Mouse (Mus musculus) neural tube, embryonic 15.5 days (tissue): Measurements from ENCODE around the gene Disp2. TPM values are rescaled to one million over a fixed set of nuclear protein-coding genes. Genes with fewer than 3 reads are reported as not detected.

ENCODE experiments used
- ATAC-seq: fragments of 200-750 bp; cut with Nextera tagmentation; 2 replicates; pipeline ENCODE4 v1.8.0; 2017; ENCODE audit warnings: mild to moderate bottlenecking, moderate TSS enrichment, moderate library complexity; ENCODE audit not compliant: low FRiP score
- H3K27ac ChIP-seq: fragments of 300-500 bp; sonication (generic); replicated peaks from 2 replicates; pipeline ENCODE4 v1.5.1; 2015; ENCODE audit warnings: mild to moderate bottlenecking, inconsistent platforms
- H3K27me3 ChIP-seq: fragments of 300-500 bp; sonication (generic); replicated peaks from 2 replicates; pipeline ENCODE4 v1.6.1; 2015; ENCODE audit warnings: inconsistent platforms
- H3K36me3 ChIP-seq: fragments of 300-500 bp; sonication (generic); 2 replicates; pipeline ENCODE4 v1.6.1; 2015; ENCODE audit warnings: inconsistent platforms
- H3K4me1 ChIP-seq: fragments of 300-500 bp; sonication (generic); 2 replicates; pipeline ENCODE4 v1.6.1; 2015; ENCODE audit warnings: inconsistent platforms
- H3K4me2 ChIP-seq: fragments of 300-500 bp; sonication (generic); 2 replicates; pipeline ENCODE4 v1.6.1; 2015; ENCODE audit warnings: inconsistent platforms, mild to moderate bottlenecking, moderate library complexity
- H3K4me3 ChIP-seq: fragments of 300-500 bp; sonication (generic); replicated peaks from 2 replicates; pipeline ENCODE4 v1.5.1; 2015; ENCODE audit warnings: mild to moderate bottlenecking, inconsistent platforms
- H3K9ac ChIP-seq: fragments of 300-500 bp; sonication (generic); replicated peaks from 2 replicates; pipeline ENCODE4 v1.6.1; 2015; ENCODE audit warnings: mild to moderate bottlenecking, inconsistent platforms
- H3K9me3 ChIP-seq: fragments of 300-500 bp; sonication (generic); replicated peaks from 2 replicates; pipeline ENCODE4 v1.6.1; 2016; ENCODE audit warnings: inconsistent platforms
- WGBS: fragments of 180-500 bp; shearing (Covaris S2); methylation state at CpG from one replicate; pipeline ENCODE4 v1.1.7; 2015; ENCODE audit warnings: mixed read lengths; 5-methylcytosine and 5-hydroxymethylcytosine counted together
- polyA plus RNA-seq: library from polyadenylated mRNA; unstranded; fragments of >200 nt; fragmentation: Nextera tagmentation; extraction: Ambion mirVana; gene quantifications from 2 replicates; pipeline ENCODE4 v1.2.1, GENCODE M21; 2015

Gene Disp2
- polyA plus RNA-seq, 1 experiment from 2014 or later, result 75.6 TPM

DNA sequence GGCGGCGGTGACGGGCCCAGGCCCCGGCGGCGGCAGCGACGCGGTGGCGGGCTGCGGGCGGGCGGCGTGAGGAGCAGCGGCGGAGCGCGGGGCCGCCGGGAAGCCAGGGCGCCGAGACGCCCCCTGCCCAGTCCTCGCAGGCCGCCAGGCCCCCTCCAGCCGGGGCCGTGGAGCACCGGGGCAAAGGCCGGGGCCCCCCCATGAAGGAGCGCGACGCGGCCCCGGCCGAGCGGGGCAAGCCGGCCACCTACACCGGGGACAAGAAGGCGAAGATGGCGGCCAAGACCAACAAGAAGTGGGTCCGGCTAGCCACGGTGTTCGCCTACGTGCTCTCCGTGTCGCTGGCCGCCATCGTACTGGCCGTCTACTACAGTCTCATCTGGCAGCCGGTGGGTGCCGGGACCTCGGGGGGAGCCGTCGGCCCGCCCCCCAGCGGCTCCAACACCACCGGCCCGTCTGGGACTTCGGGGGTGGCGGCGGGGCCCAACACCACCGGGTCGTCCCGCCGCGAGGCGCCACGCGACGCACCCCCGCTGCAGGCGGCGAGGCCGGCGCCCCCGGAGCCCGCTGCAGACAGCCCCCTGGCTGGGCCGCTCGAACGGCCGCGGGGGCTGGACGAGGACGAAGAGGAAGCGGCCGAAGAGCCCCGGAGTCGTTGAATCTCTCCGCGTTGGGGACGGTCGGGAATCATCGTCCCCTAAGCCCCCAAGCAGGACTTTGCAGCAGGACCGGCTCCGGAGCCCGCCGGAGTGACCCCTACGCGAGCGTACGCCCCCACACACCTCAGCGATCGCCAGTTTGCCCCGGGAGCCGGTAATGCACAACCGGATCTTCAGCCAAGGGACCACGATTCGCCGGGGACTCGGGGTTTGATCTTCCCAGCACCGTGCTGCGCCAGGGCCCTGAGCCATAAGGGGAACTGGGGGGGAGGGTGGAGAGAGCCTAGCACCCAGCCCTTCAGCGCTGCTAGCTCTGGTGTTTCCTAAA is 33.3 kb upstream of the Disp2 start:
- peak overlapping the region; percentile 64 for H3K27ac ChIP-seq
- H3K9me3 ChIP-seq, result no peaks in the 10 kb centered on the region
- peaks cover 64% of the 10 kb centered on the region for H3K4me1 ChIP-seq
- peak; percentile 70 for ATAC-seq
- H3K27me3 ChIP-seq, result peaks cover 14% of the 10 kb centered on the region; the same call in 1 of the 2 replicates
- H3K4me3 ChIP-seq, result peak overlapping the region; percentile 62
- H3K9ac ChIP-seq, result peak overlapping the region; percentile 71
- no peaks in the 10 kb centered on the region; the same call in 1 of the 2 replicates for H3K36me3 ChIP-seq
- WGBS, result under 1% methylated on average over 89 of the region's 113 CpGs
- H3K4me2 ChIP-seq, result peak overlapping the region; percentile 89

DNA sequence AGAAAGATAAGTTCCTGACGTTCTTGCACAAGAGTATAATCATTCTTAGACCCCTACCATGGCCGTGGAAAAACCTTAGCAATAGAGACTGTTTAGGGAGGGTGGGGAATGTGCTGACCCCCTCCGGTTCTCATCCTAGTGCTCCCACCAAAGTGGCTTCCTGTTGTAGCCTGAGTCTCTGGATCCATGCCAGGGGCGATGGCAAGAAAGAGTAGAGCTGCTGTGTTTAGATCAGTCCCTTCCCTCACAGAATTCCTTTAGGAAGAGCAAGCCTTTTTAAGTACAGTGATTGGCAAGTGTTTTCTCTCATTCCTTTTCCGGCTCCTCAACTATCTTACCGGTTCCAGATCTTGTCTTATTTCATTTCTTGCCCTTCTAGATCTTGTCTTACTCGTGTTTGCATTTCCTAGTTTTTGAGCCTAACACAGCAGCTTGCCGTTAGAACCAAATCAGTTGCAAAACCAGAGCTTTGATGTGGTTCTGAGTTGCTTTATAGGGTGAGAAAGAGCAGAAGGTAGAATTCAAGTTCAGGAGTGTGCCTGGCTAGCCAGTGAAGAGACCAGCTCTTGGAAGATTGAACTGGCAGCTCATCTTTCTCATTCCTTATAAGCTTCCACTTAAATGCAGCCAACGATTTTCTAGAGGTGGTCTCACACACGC is 32.1 kb upstream of the Disp2 start:
- peaks cover 65% of the 10 kb centered on the region for H3K4me1 ChIP-seq
- peaks cover 12% of the 10 kb centered on the region; the same call in 1 of the 2 replicates for H3K27me3 ChIP-seq
- H3K4me2 ChIP-seq, result peak overlapping the region; percentile 89
- ATAC-seq, result no peak
- no peaks in the 10 kb centered on the region; the same call in 1 of the 2 replicates for H3K36me3 ChIP-seq
- peak overlapping the region; percentile 62 for H3K4me3 ChIP-seq
- H3K9ac ChIP-seq, result peak overlapping the region; percentile 71
- H3K9me3 ChIP-seq, result no peaks in the 10 kb centered on the region
- H3K27ac ChIP-seq, result no peak overlapping the region; the same call in 1 of the 2 replicates
- WGBS, result 34% methylated on average over 10 of the region's 10 CpGs

DNA sequence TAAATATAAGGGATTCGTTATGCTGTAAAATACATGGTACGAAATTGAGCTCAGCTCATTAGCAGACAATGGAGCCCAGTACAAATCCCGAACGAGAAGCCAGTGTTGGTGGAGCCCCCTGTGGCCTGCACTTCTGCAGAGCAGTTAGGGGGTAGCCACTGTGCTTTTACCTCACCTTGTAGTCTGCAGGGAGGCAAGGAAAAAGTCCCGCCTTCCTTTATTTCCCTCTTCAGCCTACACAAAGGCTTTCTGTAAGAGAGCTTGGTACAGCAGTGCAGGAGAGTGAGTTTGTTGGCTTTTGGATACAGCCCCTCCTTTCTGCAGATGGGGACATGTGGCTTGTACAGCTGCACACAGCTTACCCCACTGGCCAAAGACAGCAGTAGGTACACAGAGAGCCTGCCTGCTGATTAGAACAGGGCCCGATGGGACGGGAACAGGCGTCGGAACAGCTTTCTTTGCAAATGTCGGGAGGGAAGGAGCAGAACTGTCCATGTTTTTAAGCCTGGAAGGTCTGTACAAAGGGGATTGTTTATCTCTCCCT is 30.1 kb upstream of the Disp2 start:
- Histone ChIP-seq H3K27ac (peak overlapping the region; percentile 30; the same call in 1 of the 2 replicates), H3K9ac (peak overlapping the region; percentile 15; the same call in 1 of the 2 replicates), H3K4me2 (peak overlapping the region; percentile 26), H3K27me3 (0 out of 2 replicates have a peak, but pooled peaks cover 5% of the 10 kb centered on the region), H3K9me3 (no peaks in the 10 kb centered on the region), H3K4me1 (peaks cover 56% of the 10 kb centered on the region), H3K4me3 (no peak overlapping the region), H3K36me3 (no peaks in the 10 kb centered on the region; the same call in 1 of the 2 replicates)
- ATAC-seq, result no peak
- 21% methylated on average over 10 of the region's 10 CpGs for WGBS

DNA sequence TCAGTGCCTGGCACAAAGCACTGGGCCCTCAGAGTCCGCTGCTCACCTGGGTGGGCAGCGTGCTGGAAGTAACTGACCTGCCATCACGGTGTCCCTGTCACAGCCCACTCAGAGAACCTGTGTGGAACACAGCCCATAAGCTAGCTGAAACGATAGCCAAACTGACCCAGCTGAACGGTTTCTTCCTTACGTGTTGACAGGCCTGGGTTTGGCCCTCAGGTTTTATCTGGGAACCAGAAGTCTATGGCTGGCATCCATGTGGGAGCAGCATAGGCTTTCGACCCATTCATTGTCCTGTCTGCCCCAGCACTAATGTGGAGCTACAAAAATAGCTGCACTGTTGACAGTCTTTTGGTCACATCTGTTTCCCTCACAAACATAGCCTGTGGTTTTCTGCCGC is 29.0 kb upstream of the Disp2 start:
- Histone ChIP-seq H3K27me3 (no peaks in the 10 kb centered on the region), H3K9ac (no peak overlapping the region), H3K27ac (0 out of 2 replicates have a peak overlapping the region, but pooled peaks have one; percentile 23), H3K9me3 (no peaks in the 10 kb centered on the region), H3K4me1 (peaks cover 46% of the 10 kb centered on the region), H3K4me2 (peak overlapping the region; percentile 26; the same call in 1 of the 2 replicates), H3K36me3 (no peaks in the 10 kb centered on the region; the same call in 1 of the 2 replicates), H3K4me3 (no peak overlapping the region)
- 66% methylated on average over 8 of the region's 8 CpGs for WGBS
- ATAC-seq, result no peak

DNA sequence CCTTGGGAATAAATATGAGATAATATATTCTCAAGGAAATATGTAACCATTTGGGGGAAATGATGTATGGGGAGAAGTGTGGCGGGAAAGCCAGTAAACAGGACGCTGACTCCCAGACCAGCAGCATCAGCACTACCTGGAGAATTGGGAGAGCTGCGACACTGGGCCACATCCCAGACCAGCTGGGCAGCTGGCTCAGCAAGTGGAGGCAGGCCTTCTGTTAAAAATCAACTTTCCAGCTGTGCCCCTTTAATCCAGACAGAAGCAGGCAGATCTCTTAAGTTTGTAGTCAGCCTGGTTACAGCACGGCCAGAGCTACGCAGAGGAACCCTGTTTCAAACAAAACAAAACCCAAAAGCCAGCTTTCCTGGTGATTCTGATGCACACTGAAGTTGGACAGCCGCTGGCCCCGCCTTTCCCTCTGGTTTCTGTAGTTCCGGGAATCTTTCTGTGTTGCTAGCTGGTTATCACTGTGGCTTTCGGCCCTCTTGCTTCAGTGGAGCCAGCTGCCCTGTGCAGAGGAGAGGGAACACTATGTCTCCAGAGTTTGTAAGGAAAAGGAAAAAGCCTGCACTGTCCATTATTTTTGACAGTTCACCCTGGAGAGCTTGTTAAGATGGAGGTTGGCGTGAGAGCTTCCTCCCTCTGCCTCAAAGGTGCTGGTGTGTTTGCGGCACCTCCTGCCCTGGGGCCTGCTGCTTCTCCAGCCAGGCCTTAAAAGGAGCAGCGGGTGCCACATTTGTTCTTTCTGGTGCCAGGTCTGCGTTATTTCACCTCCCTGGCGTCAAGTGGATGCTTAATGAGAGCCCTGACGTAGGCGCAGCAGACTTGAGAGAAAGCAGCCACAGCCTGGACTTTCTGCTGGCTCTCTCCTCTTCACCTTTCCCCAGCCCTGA is 27.4 kb upstream of the Disp2 start:
- H3K36me3 ChIP-seq, result no peaks in the 10 kb centered on the region; the same call in 1 of the 2 replicates
- H3K27ac ChIP-seq, result no peak overlapping the region
- H3K9me3 ChIP-seq, result no peaks in the 10 kb centered on the region
- ATAC-seq, result no peak
- H3K9ac ChIP-seq, result no peak overlapping the region
- no peaks in the 10 kb centered on the region for H3K27me3 ChIP-seq
- H3K4me2 ChIP-seq, result no peak overlapping the region
- peaks cover 39% of the 10 kb centered on the region for H3K4me1 ChIP-seq
- WGBS, result 66% methylated on average over 16 of the region's 16 CpGs
- no peak overlapping the region for H3K4me3 ChIP-seq

DNA sequence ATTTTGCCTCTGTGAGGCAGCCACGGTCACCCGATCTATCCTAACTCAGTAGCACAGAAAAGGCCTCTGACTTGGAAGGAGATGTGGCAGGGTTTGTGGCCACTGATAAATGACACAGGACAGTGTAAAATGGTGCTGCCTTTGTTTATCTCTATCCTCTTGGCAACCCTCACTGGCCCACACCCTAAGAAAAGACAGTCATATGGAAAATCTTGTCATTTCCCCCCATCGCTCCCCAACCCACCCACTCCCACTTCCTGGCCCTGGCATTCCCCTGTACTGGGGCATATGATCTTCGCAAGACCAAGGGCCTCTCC is 26.8 kb upstream of the Disp2 start:
- Histone ChIP-seq H3K36me3 (no peaks in the 10 kb centered on the region; the same call in 1 of the 2 replicates), H3K4me3 (no peak overlapping the region), H3K4me1 (peaks cover 33% of the 10 kb centered on the region), H3K27ac (no peak overlapping the region), H3K4me2 (no peak overlapping the region), H3K9me3 (no peaks in the 10 kb centered on the region), H3K9ac (no peak overlapping the region), H3K27me3 (no peaks in the 10 kb centered on the region)
- WGBS, result 71% methylated on average over 4 of the region's 4 CpGs
- no peak for ATAC-seq

DNA sequence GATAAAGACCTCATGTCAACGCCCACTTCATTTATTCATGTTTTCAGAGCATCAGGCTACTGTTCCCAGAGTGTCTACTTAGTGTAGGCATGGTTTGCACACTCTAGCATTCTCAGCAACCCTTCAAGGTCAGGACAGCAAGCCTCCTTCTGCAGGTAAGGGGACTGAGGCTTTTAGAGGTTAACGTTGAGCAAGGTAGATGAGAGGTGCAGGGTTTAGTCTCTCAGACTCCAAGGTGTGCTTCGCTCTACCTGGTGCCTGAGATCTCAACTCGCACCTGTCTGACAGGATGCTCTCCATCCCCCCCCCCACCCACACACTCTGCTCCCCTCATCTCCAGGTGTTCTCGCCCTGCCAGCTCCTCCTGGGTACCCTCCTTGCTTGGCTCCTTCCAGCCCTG is 25.4 kb upstream of the Disp2 start:
- 86% methylated on average over 5 of the region's 5 CpGs for WGBS
- Histone ChIP-seq H3K9ac (no peak overlapping the region), H3K9me3 (no peaks in the 10 kb centered on the region), H3K36me3 (no peaks in the 10 kb centered on the region; the same call in 1 of the 2 replicates), H3K27ac (no peak overlapping the region), H3K27me3 (no peaks in the 10 kb centered on the region), H3K4me2 (no peak overlapping the region), H3K4me3 (no peak overlapping the region), H3K4me1 (peaks cover 20% of the 10 kb centered on the region)
- ATAC-seq, result no peak

DNA sequence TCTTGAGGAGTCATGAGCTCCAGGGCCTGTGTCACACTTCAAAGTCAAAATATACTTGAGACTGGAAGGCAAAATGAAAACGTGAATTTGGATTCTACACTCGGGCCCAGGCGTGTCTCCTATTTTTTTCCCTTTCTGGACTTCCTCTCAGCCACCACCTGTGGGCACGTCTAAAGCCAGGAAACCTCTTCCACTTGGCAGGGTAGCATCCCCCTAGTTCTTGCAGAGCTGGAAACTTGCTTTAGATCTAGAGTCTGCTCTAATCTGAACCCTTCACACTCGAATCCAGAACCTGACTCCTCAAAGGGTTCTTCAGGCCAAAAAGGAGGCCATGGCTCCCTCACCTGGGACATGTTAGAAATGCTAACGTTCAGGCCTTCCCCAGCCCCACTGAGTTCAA is 24.1 kb upstream of the Disp2 start:
- H3K4me2 ChIP-seq, result no peak overlapping the region
- H3K27me3 ChIP-seq, result no peaks in the 10 kb centered on the region; the same call in 1 of the 2 replicates
- H3K4me1 ChIP-seq, result peaks cover 12% of the 10 kb centered on the region
- H3K9ac ChIP-seq, result no peak overlapping the region
- no peak overlapping the region for H3K4me3 ChIP-seq
- WGBS, result 85% methylated on average over 6 of the region's 6 CpGs
- H3K36me3 ChIP-seq, result no peaks in the 10 kb centered on the region; the same call in 1 of the 2 replicates
- no peak for ATAC-seq
- H3K27ac ChIP-seq, result no peak overlapping the region
- H3K9me3 ChIP-seq, result no peaks in the 10 kb centered on the region

DNA sequence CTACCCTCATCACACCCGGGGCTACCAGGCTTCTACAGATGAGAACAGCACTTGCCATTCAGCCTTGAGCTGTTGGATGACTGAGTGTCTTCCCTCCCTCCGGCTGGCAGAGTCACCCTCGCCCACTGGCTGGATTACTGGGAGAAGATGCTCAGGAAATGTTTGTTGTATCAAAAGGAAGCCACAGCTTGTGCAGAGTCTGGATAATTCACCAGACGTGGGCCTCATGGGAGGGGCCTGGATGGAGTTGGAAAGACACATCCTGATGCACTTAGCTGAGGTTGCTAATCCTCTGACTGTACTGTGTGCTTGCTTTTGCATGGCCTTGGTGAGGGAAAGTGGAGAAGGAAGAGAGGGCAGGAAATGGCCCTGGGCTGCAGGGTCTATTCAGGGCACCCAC is 23.4 kb upstream of the Disp2 start:
- no peak overlapping the region for H3K27ac ChIP-seq
- peaks cover 16% of the 10 kb centered on the region for H3K4me1 ChIP-seq
- H3K27me3 ChIP-seq, result no peaks in the 10 kb centered on the region; the same call in 1 of the 2 replicates
- H3K4me3 ChIP-seq, result no peak overlapping the region
- 87% methylated on average over 4 of the region's 4 CpGs for WGBS
- H3K4me2 ChIP-seq, result no peak overlapping the region
- ATAC-seq, result no peak
- H3K9me3 ChIP-seq, result no peaks in the 10 kb centered on the region
- no peak overlapping the region for H3K9ac ChIP-seq
- no peaks in the 10 kb centered on the region for H3K36me3 ChIP-seq

DNA sequence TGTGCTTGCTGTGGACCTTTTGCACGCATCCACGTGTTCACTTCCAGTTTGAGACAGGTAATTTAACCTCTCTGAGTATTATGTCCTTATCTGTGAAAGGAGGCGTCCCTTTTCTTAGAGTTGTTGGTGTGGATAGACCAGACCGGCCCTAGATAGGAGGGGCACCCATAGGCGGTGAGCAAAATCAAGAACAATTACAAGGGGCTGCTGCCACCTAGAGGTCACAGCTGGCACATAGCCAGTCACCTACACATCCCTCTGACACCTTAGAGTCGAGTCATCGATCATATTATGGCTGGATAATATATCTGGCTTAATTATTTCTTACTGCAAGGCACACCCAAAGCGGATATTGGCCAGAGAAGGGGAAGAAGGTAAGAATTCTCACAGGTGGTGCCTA is 19.7 kb upstream of the Disp2 start:
- Histone ChIP-seq H3K9ac (no peak overlapping the region), H3K4me1 (peaks cover 41% of the 10 kb centered on the region), H3K36me3 (no peaks in the 10 kb centered on the region), H3K4me2 (peak overlapping the region; percentile 19; the same call in 1 of the 2 replicates), H3K4me3 (no peak overlapping the region), H3K27ac (no peak overlapping the region), H3K27me3 (no peaks in the 10 kb centered on the region; the same call in 1 of the 2 replicates), H3K9me3 (no peaks in the 10 kb centered on the region)
- 7% methylated on average over 8 of the region's 8 CpGs for WGBS
- ATAC-seq, result peak; percentile 59; the same call in 1 of the 2 replicates
